Mouse (Mus musculus) retina, embryonic 14.5 days (tissue): ENCODE results near the gene C2.
A peak's percentile ranks its signal among the peaks of the same experiment; 100 is the strongest.
"Not testable (repeated sequence)": the region's sequence is repeated elsewhere in the genome, so short reads cannot be mapped to it uniquely, and the experiment has no call there.

Experiments
- DNase-seq: peaks from one replicate; pipeline ENCODE4 v3.0.0-alpha.2; 2015; ENCODE audit warnings: low spot score

C2 gene

DNA sequence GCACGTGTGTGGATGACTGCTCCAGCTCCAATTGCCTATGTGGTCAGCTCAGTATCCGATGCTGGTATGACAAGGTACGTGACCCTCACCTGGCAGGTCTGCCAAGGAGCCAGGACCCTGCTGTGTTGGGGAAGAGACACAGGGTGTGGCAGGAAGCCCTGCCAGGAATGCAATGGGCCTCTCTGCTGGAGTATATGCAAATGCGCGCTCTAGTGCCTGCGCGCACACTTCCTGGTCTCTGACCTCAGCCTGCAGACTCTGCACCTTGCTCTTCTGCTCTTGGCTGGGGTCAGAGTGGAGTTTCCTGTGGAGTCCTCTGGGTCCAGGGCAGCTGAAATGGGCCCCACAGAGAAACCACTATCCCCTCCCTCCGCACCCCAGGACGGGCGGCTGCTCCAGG is 12.9 kb upstream of the C2 start:
- no peak for DNase-seq

DNA sequence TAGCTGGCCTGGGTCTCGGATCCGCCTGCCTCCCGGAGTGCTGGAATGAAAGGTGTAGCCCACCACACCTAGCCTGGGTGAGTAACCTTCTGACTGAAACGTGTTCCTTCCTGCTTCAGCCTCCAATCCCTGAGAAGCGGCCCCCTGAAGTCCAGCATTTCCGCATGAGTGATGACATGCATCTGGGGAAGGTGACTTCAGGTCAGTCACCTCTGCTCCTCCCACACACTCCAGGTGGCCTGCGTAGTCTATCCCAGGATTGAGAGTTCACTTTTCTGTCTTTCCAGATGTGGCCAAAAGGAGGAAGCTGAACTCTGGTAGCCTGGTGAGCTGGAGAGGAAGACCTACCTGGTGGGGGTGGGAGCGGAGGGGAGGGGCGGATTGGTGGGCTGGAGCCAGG is 4.8 kb upstream of the C2 start:
- DNase-seq: no peak

DNA sequence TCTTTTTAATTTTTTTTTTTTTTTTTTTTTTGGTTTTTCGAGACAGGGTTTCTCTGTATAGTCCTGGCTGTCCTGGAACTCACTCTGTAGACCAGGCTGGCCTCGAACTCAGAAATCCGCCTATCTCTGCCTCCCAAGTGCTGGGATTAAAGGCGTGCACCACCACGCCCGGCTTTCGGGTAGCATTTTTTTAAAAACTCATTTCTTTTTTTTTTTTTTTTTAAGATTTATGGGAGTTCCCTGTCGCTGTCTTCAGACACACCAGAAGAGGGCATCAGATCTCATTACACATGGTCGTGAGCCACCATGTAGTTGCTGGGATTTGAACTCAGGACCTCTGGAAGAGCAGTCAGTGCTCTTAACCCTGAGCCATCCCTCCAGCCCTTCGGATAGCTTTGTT is 3.9 kb upstream of the C2 start:
- not testable (repeated sequence) for DNase-seq

DNA sequence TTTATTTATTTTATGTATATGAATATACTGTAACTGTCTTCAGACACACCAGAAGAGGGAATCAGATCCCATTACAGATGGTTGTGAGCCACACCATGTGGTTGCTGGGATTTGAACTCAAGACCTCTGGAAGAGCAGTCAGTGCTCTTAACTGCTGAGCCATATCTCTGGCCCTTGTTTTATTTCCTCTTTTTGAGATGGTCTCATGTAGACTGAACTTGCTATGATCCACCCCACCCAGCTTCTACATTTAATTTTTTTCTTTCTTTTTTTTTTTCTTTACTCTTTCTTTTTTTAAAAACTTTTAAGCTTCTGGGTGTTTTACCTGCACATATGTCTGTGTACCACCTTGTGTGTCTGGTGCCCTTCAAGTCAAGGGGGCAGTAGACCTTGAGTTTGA is 2.8 kb upstream of the C2 start:
- not testable (repeated sequence) for DNase-seq

DNA sequence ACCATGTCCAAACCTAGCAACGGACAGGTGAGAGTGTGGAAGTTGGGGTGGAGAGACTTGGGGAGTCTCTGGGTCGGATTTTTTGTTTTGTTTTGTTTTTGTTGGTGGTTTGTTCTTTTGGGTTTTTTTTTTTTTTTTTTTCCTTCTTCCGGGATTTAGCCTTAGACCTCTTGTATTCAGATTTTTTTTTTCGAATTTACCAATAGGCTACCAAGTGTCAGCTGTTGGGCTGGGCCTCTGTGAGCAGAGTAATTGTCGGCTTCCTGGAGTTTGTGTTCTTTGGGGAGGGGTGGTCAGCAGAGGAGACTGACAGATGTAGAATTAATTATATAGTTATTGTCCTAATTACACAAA is 1.8 kb upstream of the C2 start:
- peak; percentile 61 for DNase-seq

DNA sequence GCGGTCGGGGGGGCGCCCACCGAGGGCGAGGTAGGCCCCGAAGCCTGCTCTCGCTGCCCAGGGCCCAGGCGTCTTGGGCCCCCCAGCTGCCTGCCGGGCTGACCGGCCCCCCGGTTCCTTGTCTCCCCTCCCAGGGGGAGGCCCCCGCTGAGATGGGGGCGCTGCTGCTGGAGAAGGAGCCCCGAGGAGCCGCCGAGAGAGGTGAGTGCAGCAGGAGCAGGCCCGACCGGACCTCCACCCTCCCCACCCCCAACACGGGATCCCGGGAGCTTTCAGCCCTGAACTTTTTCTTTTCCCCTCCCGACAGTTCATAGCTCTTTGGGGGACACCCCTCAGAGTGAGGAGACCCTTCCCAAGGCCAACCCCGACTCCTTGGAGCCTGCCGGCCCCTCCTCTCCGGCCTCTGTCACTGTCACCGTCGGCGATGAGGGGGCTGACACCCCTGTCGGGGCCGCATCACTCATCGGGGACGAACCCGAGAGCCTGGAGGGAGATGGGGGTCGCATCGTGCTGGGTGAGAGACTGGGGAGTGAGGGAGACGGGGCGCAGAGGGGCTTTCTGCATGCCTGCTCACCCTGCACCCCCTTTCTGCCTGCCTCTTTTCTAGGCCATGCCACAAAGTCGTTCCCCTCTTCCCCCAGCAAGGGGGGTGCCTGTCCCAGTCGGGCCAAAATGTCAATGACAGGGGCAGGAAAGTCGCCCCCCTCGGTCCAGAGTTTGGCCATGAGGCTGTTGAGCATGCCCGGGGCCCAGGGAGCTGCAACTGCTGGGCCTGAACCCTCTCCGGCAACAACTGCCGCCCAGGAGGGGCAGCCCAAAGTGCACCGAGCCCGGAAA is 1.2 kb upstream of the C2 start:
- peak; percentile 32 for DNase-seq

DNA sequence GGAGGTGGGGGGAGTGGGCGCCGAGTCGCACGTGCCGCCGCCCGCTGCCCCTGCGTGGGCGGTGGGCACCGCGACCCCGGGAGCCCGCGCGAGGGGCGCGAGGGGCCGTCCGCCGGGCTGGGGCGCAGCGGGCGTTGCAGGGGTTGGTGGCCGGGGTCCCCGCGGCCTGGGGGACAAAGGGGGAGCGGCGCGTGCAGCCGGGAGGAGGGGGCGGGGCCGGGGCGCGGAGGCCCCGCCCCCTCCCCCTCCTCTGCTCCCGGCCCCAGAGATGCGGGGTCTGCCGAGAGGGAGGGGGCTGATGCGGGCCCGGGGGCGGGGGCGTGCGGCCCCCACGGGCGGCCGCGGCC is 614 bp upstream of the C2 start:
- peak; percentile 67 for DNase-seq

DNA sequence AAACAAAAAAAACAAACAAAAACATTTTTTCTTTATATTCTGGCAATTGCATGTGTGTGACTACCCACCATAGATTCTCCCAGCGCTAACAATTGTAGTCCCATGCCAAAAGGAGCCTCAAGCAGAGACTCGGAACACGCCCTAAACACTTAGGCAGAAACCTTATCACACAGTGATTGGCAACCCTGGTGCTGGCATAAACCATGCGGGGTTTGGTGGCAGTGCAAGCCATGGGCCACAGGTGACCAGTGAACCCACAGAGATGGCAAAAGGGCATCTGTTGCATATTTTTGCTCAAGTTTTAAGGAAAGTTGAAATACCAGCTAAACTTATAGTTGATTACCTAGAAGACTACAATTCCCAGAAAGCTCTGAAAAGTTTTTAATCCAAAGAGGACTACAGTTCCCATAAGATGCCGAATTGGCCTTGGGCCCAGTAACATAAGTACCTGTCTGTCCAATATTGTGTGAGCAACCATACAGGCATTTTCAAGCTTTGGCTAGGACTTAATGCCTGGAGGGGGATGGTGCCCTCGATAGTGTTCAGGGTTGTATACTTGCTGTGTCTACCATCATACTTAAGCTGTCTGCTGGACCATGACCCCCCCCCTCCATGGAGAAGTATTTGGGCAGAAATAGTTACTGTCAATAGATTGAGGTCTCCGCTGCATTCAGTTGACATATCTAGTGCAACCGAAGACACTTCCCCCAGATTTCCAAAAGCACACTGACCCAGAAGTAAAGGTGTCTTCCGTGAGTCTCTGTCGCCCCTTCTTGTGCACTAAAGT is 499 bp downstream of the C2 start:
- peak; percentile 25 for DNase-seq

DNA sequence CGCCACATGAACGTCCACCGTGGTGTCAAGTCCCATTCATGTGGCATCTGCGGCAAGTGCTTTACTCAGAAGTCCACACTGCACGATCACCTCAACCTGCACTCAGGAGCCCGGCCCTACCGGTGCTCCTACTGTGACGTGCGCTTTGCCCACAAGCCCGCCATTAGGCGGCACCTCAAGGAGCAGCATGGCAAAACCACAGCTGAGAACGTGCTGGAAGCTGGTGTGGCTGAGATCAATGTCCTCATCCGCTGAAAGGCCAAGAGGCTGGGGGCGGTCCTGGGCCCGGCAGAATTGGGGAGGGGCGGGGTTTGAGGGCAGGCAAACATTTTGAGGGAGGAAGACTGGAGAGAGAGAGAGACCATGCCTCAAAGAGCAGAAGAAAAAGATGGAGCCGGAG is 1.7 kb downstream of the C2 start:
- DNase-seq: no peak

DNA sequence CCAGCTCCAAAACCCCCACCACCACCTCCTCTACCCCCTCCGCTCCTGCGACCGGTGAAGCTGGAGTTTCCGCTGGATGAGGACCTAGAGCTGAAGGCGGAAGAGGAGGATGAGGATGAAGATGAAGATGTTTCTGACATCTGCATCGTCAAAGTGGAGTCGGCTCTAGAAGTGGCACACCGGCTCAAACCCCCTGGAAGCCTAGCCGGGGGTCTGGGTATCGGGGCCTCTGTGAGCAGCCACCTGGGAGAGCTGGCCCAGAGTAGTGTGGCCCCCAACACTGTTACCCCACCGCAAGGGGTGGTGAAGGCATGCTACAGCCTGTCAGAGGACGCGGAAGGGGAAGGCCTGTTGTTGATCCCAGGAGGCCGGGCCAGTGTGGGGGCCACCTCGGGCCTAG is 2.3 kb downstream of the C2 start:
- DNase-seq: no peak

DNA sequence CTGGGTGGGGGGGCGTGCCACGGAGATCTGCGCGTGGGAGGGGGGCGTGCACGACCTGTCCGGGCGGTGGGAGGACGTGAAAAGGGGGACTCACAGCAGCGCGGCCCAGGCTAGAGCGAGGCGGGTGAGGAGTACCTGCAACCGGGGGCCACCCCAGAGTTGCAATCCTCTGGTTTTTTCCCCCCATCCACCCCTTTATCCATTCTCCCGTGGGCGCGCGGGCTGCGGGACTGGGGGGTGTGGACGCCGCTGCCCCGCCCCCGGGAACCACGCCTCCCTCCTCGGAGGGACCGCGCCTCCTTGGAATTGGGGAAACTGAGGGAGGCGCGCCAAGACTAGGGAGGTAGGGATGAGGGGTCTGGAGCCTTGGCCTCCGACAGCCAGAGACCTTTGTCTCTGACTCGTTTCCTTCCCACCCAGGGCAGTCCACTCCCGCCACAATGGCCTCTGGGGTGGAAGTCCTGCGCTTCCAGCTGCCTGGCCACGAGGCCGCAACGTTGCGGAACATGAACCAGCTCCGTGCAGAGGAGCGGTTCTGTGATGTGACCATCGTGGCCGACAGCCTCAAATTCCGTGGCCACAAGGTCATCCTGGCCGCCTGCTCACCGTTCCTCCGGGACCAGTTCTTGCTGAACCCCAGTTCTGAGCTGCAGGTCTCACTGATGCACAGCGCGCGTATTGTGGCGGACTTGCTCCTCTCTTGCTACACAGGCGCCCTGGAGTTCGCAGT is 3.1 kb downstream of the C2 start:
- DNase-seq: peak; percentile 50

DNA sequence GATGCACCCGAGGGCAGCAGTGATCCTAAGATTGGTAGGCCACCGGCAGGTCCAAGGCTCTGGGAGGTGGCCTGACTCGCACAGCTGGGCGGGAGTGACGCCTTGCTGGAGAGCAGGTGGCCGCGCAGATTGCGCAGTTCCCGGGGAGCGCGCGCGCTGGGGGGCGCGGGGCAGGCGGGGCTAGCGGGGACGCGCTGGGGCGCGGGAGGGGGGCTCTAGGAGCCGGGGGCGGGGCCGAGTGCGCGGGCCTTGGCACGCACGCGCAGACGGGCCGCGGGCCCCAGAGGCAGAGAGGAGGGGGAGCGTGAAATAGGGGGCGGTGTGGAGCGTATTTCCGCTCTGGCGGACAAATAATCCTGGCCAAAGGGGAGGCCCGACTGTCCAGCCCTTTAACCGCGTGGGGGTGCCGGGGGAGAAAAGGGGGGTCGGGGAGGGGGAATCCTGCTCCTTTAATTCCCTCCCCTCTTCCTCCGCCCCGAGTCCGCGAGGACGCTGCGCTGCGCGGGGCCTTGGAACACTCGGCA is 3.9 kb downstream of the C2 start:
- peak; percentile 97 for DNase-seq

DNA sequence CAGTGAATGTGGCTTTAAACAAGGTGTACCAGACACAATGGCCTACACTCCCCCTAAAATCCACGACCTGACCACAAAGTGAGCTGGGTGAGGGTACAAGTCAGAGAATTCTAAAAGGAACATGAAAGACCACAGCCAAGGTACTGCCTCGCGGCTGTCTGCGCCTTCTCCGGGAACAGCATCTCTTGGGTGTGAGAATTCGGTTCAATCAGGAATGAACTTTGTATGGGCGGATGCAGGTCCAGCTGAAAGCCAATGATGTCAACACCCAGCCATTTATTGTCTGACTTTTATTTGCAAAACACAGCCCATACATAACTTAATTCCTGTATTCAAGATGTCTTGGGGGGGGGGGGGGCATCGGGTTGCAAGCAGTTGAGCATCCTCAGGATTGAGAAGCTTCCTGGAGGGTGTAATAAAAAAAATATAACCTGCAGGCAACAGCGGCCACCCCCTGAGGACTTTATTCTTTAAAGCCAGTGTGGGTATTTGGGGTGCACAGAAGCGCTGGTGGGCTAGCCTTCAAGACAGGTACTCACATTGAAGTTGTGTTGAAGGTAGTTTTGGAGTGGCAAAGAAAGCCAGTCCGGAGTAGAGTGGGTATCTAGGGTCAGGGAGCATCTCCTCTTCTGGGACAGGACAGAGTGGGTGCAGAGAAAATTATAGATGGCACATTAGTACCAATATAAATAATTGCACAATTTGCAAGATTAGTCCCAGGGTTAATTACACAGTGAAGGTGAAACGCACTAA is 4.8 kb downstream of the C2 start:
- DNase-seq: no peak

DNA sequence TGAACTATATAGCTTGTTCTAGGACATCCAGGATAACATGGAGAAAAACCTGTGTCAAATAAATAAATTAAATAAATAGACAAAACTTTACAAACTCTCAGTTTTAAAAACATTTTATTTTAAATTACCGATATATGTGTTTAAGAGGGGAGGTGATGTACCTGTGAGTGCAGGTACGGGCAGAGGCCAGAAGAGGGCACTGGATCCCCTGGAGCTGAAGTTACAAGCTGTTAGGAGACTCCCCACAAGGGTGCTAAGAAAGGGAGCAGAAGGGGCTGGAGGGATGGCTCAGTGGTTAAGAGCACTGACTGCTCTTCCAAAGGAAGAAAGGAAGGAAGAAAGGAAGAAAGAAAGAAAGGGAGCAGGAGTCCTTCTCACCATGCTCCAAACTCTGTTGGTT is 6.7 kb downstream of the C2 start:
- DNase-seq: no peak

DNA sequence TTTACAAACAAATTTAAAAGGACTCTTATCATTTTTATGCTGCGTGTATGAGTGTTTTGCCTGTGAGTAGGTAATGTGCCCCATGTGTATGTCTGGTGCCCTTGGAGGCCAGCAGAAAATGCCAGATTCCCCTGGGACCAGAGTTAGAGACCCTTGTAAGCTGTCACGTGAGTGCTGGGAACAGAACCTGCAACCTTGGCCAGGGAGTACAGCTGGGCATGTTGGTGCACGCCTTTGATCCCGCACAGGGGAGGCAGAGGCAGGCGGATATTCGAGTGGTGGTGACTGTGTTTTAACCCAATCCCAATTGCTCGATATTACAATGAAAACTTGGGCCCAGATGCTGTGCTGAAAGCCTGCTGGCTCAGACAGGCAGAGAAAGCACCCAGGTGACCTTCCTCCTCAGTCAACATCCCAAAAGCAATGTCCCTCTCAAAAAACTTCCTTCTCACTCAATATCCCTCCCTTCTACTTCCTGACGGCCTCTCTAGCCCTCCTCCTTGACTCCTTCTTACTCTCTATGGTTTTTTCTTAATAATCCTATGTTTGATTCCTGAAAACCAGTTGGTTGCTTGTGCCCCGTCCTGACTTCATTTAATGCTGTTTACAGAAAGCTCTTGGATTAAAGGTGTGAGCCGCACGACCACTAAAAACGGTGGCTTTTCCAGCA is 7.9 kb downstream of the C2 start:
- DNase-seq: no peak

DNA sequence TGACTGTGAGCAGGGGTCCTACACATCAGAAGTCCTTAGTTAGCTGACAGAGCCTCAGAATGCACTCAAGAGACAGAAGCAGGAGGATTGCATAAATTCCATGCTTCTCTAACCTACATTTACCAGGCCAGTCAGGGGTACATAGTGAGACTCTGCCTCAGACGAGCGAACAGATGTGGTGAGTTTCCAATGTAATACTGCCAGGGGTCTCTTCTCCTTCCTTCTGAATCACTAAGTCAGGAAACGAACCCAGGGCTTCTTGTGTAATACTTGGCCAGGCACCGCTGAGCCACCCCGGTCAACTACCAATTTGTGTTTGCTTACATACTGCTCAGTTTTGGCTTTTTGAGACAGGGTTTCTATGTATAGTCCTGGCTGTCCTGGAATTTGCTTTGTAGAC is 10.1 kb downstream of the C2 start:
- no peak for DNase-seq

DNA sequence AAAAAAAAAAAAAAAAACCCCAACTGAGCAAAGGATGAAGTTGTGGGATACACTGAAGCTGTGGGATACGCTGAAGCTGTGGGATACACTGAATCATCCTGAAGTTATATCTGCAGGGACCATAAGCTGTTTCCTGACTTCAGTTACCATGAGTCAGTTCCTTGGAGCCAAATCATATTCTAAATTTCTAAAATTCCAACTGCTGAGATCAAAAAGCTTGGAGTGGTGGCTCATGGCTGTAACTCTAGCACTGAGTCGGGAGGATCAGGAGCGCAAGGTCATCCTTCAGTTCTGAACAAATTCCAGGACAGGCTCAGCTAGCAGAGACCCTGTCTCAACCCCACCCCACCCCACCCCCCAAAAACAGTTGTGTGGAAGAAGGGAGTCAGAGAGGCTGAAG is 12.4 kb downstream of the C2 start:
- no peak for DNase-seq

DNA sequence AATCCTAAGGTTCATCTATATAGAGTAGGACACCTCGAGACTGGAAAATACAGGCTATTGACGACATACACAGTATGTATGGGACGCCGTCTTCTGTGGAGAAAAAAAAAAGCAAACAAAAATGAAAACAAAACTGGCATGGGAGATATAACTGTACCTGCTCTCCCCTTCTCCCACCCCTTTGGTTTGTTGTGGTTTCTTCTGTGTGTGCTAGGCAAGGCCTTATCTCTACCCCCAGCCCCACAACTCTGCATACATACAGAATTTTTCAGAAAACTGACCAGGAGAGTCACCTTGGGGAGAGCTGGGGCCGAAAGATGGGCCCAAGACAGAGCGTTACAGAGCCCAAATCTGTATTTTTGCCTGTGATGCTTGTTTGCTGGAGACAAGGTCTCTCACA is 13.4 kb downstream of the C2 start:
- no peak for DNase-seq

DNA sequence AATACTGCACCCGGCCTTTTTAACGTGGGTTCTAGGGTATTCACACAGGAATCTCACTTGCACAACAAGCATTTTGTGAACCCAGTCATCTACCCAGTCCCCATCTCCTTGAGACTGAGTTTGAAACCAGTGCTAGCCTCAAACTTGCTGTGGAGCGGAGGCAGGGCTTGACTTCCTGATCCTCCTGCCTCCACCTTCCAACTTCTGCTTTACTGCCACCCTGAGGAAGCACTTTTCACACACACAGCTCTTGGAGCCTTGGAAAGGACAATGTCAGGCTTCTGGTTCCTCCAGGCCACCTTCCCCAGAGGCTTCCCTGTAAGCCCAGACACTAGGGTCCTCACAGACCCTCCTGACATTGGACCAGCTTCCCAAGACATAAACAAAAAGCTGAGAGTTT is 14.7 kb downstream of the C2 start:
- no peak for DNase-seq

DNA sequence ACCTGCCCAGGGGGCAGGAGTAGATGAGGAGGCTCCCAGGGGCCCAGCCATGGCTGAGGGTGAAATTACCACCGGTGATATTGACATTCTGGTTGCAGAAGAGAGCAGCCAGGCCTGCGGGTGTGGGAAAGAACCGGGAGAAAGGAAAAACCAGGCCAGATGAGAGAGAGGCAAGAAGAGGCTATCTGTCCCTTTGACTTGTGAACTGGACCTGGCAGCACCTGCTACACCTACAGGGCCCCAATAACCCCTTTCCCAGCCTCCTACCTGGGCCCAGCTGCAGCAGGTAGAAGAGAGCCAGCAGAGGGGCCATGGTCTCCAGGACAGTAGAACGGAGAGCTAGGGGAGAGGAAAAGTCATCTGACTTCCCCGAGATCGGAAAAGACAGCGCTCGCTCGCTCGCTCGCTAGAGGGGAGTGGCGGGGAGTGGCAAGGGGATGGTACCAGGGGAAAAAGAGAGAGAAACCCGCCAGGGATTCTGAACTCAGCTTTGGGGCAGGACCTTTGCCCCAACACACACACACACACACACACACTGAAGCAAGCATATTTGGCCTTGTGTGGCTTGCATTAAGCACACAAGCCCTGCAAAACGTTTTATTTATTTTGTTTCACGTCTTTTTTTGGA is 16.3 kb downstream of the C2 start, which contains the start of gene Gm20547:
Gene Gm20547, minus strand, starts transcription at position 360 of the 628 bp plus-strand sequence.
- no peak for DNase-seq

DNA sequence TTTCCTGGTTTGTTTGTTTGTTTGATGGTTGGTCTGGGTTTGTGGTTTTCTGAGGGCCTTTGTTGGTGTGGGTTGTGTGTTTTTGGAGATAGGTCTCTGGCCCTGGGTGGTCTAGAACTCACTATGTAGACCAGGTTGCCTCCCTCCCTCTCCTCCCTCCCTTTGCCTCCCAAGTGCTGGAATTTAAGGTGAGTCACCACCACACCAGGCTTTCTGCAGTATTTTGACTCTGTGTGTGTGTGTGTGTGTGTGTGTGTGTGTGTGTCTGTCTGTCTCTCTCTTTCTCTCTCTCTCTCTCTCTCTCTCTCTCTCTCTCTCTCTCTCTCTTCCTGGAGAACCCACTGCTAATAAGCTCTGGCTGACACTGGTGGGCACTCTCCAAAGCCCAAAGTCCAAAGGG is 16.9 kb downstream of the C2 start:
- no peak for DNase-seq
